Mouse (Mus musculus) kidney, postnatal 0 days (tissue): ENCODE results near the gene Rec114. TPM values are rescaled to one million over a fixed set of nuclear protein-coding genes. Genes with fewer than 3 reads are reported as not detected.

Experiments used
- ATAC-seq: fragments of 200-750 bp; cut with Nextera tagmentation; replicated peaks from 2 replicates; pipeline ENCODE4 v1.8.0; 2017; ENCODE audit warnings: low read depth, moderate number of reproducible peaks, moderate TSS enrichment, moderate library complexity; ENCODE audit not compliant: low FRiP score
- DNase-seq: peaks from one replicate; pipeline ENCODE4 v3.0.0-alpha.2; 2016; ENCODE audit warnings: low spot score
- H3K27ac ChIP-seq: fragments of 300-500 bp; sonication (generic); 2 replicates; pipeline ENCODE4 v1.5.1; 2014; ENCODE audit warnings: mild to moderate bottlenecking
- H3K27me3 ChIP-seq: fragments of 300-500 bp; sonication (generic); 2 replicates; pipeline ENCODE4 v1.6.1; 2014; ENCODE audit warnings: low read length, mixed read lengths; ENCODE audit not compliant: insufficient read depth
- H3K36me3 ChIP-seq: fragments of 300-500 bp; sonication (generic); 2 replicates; pipeline ENCODE4 v1.6.1; 2014; ENCODE audit warnings: low read length, mixed read lengths; ENCODE audit not compliant: insufficient read depth
- H3K4me1 ChIP-seq: fragments of 300-500 bp; sonication (generic); replicated peaks from 2 replicates; pipeline ENCODE4 v1.6.1; 2014; ENCODE audit warnings: antibody characterized with exemption, low read length, mixed read lengths; ENCODE audit not compliant: insufficient read depth
- H3K4me2 ChIP-seq: fragments of 300-500 bp; sonication (generic); 2 replicates; pipeline ENCODE4 v1.6.1; 2014; ENCODE audit warnings: mild to moderate bottlenecking, low read length, moderate library complexity, mixed read lengths
- H3K4me3 ChIP-seq: fragments of 300-500 bp; sonication (generic); replicated peaks from 2 replicates; pipeline ENCODE4 v1.5.1; 2014; ENCODE audit warnings: low read depth, low read length
- H3K9ac ChIP-seq: fragments of 300-500 bp; sonication (generic); 2 replicates; pipeline ENCODE4 v1.6.1; 2014; ENCODE audit warnings: low read depth, low read length
- H3K9me3 ChIP-seq: fragments of 300-500 bp; sonication (generic); replicated peaks from 2 replicates; pipeline ENCODE4 v1.6.1; 2016; ENCODE audit warnings: low read length, inconsistent platforms, mixed read lengths
- CTCF ChIP-seq: IDR thresholded peaks from 2 replicates; pipeline ENCODE4 v1.5.1; 2016; ENCODE audit warnings: antibody characterized with exemption, low read depth, mild to moderate bottlenecking, moderate library complexity
- WGBS: fragments of 180-500 bp; shearing (Covaris S2); extraction: QIAGEN DNeasy Blood & Tissue Kit; methylation state at CpG from one replicate; pipeline ENCODE4 v1.1.7; 2014; 5-methylcytosine and 5-hydroxymethylcytosine counted together
- polyA plus RNA-seq: library from polyadenylated mRNA; unstranded; fragments of >200 nt; fragmentation: Nextera tagmentation; extraction: Ambion mirVana; gene quantifications from 2 replicates; pipeline ENCODE4 v1.2.1, GENCODE M21; 2015

Rec114 gene
- polyA plus RNA-seq, 1 experiment from 2014 or later: 1.2 TPM

- WGBS: 84% methylated on average over 5 of the region's 5 CpGs
- Histone ChIP-seq H3K27ac (no peak overlapping the region), H3K9me3 (no peaks in the 10 kb centered on the region), H3K4me3 (no peak overlapping the region), H3K27me3 (no peaks in the 10 kb centered on the region), H3K9ac (no peak overlapping the region), H3K4me1 (no peaks in the 10 kb centered on the region), H3K4me2 (no peak overlapping the region), H3K36me3 (no peaks in the 10 kb centered on the region)
- ATAC-seq: no peak
- DNase-seq: no peak
- TF ChIP-seq CTCF: no peak
Measured at GRCm38 (mm10) chr9:58764354-58764753, 20.6 kb upstream of the Rec114 start.

GRCm38 (mm10) chr9:58763114-58763513 lies 19.4 kb upstream of the Rec114 start:
- Histone ChIP-seq H3K9ac (no peak overlapping the region), H3K4me1 (no peaks in the 10 kb centered on the region), H3K27me3 (no peaks in the 10 kb centered on the region), H3K27ac (no peak overlapping the region), H3K9me3 (no peaks in the 10 kb centered on the region), H3K36me3 (no peaks in the 10 kb centered on the region), H3K4me2 (no peak overlapping the region), H3K4me3 (no peak overlapping the region)
- no peak for DNase-seq
- no peak for ATAC-seq
- TF ChIP-seq CTCF: no peak
- WGBS: 84% methylated on average over 4 of the region's 4 CpGs

GRCm38 (mm10) chr9:58762086-58762485 lies 18.3 kb upstream of the Rec114 start:
- Histone ChIP-seq H3K27ac (no peak overlapping the region), H3K4me3 (no peak overlapping the region), H3K9me3 (no peaks in the 10 kb centered on the region), H3K4me2 (no peak overlapping the region), H3K27me3 (no peaks in the 10 kb centered on the region), H3K36me3 (no peaks in the 10 kb centered on the region), H3K9ac (no peak overlapping the region), H3K4me1 (no peaks in the 10 kb centered on the region)
- WGBS: 23% methylated on average over 2 of the region's 2 CpGs
- no peak for TF ChIP-seq CTCF
- ATAC-seq (no peak), DNase-seq (no peak)

GRCm38 (mm10) chr9:58758754-58759153 lies 15.0 kb upstream of the Rec114 start:
- no peak for TF ChIP-seq CTCF
- 83% methylated on average over 7 of the region's 7 CpGs for WGBS

GRCm38 (mm10) chr9:58756371-58757132 lies 12.8 kb upstream of the Rec114 start:
- H3K27ac ChIP-seq: no peak overlapping the region
- no peak overlapping the region for H3K4me2 ChIP-seq
- H3K9me3 ChIP-seq: no peaks in the 10 kb centered on the region
- 64% methylated on average over 12 of the region's 12 CpGs for WGBS
- H3K4me3 ChIP-seq: no peak overlapping the region
- no peak for DNase-seq
- H3K36me3 ChIP-seq: no peaks in the 10 kb centered on the region
- no peaks in the 10 kb centered on the region for H3K4me1 ChIP-seq
- H3K27me3 ChIP-seq: no peaks in the 10 kb centered on the region
- H3K9ac ChIP-seq: no peak overlapping the region
- TF ChIP-seq CTCF: peak; percentile 39; the same call in 1 of the 2 replicates
- ATAC-seq: no peak

More at GRCm38 (mm10) chr9:58758754-58759153, 15.0 kb upstream of the Rec114 start:
- no peak overlapping the region for H3K9ac ChIP-seq
- no peaks in the 10 kb centered on the region for H3K4me1 ChIP-seq
- ATAC-seq (no peak), DNase-seq (no peak)
- no peaks in the 10 kb centered on the region for H3K36me3 ChIP-seq
- H3K4me3 ChIP-seq: no peak overlapping the region
- H3K27ac ChIP-seq: no peak overlapping the region
- no peaks in the 10 kb centered on the region for H3K9me3 ChIP-seq
- no peak overlapping the region for H3K4me2 ChIP-seq
- H3K27me3 ChIP-seq: no peaks in the 10 kb centered on the region

GRCm38 (mm10) chr9:58753606-58754005 lies 9.8 kb upstream of the Rec114 start:
- DNase-seq: no peak
- H3K9ac ChIP-seq: no peak overlapping the region
- no peaks in the 10 kb centered on the region for H3K4me1 ChIP-seq
- no peaks in the 10 kb centered on the region for H3K9me3 ChIP-seq
- WGBS: 82% methylated on average over 1 of the region's 1 CpGs
- H3K27me3 ChIP-seq: no peaks in the 10 kb centered on the region
- no peak overlapping the region for H3K4me3 ChIP-seq
- no peak for TF ChIP-seq CTCF
- ATAC-seq: no peak
- H3K36me3 ChIP-seq: no peaks in the 10 kb centered on the region
- no peak overlapping the region for H3K4me2 ChIP-seq
- no peak overlapping the region for H3K27ac ChIP-seq
